Mouse (Mus musculus) cerebellum, adult 9-11 months (tissue): ENCODE measurements around the gene Cby3.
A peak's percentile ranks its signal among the peaks of the same experiment; 100 is the strongest.

Source experiments
- DNase-seq: peaks from one replicate; pipeline ENCODE4 v3.0.0; 2022

Cby3 gene

GRCm38 (mm10) chr11:50365322-50365721, 11.1 kb downstream of the Cby3 start:
- no peak for DNase-seq

GRCm38 (mm10) chr11:50367531-50367930, 13.3 kb downstream of the Cby3 start:
- no peak for DNase-seq

- DNase-seq = no peak
These were observed 15.2 kb downstream of the Cby3 start for GRCm38 (mm10) chr11:50369360-50369911.

GRCm38 (mm10) chr11:50370969-50371368, 16.7 kb downstream of the Cby3 start:
- no peak for DNase-seq

GRCm38 (mm10) chr11:50371399-50371841, 17.2 kb downstream of the Cby3 start:
- DNase-seq = peak; percentile 72

- DNase-seq = no peak
These were observed 17.6 kb downstream of the Cby3 start for GRCm38 (mm10) chr11:50371911-50372310.

- DNase-seq = no peak
These were observed 18.8 kb downstream of the Cby3 start for GRCm38 (mm10) chr11:50373086-50373485.

GRCm38 (mm10) chr11:50373621-50374020, 19.4 kb downstream of the Cby3 start:
- DNase-seq = no peak

GRCm38 (mm10) chr11:50374286-50375015, 20.2 kb downstream of the Cby3 start:
- no peak for DNase-seq

GRCm38 (mm10) chr11:50375421-50375820, 21.2 kb downstream of the Cby3 start:
- DNase-seq = no peak

GRCm38 (mm10) chr11:50376156-50376790, 22.0 kb downstream of the Cby3 start:
- no peak for DNase-seq

GRCm38 (mm10) chr11:50376911-50377891, 22.9 kb downstream of the Cby3 start, which contains the start of gene Hnrnph1:
TSS of gene Hnrnph1 (plus strand) at chr11:50376990.
- peak; percentile 99 for DNase-seq

GRCm38 (mm10) chr11:50377892-50378684, 23.8 kb downstream of the Cby3 start:
- DNase-seq = peak; percentile 83

- no peak for DNase-seq
These were observed 24.9 kb downstream of the Cby3 start for GRCm38 (mm10) chr11:50379023-50379752.

GRCm38 (mm10) chr11:50381311-50381710, 27.0 kb downstream of the Cby3 start:
- DNase-seq = no peak

GRCm38 (mm10) chr11:50387167-50387679, 33.0 kb downstream of the Cby3 start:
- no peak for DNase-seq

GRCm38 (mm10) chr11:50387697-50388096, 33.4 kb downstream of the Cby3 start:
- no peak for DNase-seq

- DNase-seq = no peak
These were observed 34.1 kb downstream of the Cby3 start for GRCm38 (mm10) chr11:50388217-50388929.

- DNase-seq = no peak
These were observed 34.7 kb downstream of the Cby3 start for GRCm38 (mm10) chr11:50389011-50389410.

- no peak for DNase-seq
These were observed 35.4 kb downstream of the Cby3 start for GRCm38 (mm10) chr11:50389616-50390015.
